Comparison of ENCODE assay signal across 9 mouse cellular contexts in genomic region chr13:109899442-109900428, GRCm38 (mm10).
DNase-seq lines count a peak whose midpoint lies in the region; ATAC-seq lines count a peak whose summit lies in the region.
"Had no signal": no experiment of that assay in that cellular context is flagged by ENCODE, and none has a peak within 500 bp of the region (broad histone marks: within the 10 kb centered on the region; RNA-seq: fewer than 3 reads in every experiment).

No protein-coding gene starts in this region.

- no peaks in the 10 kb centered on the region for H3K9me3 ChIP-seq in heart, embryonic 10.5 days

- H3K27me3 ChIP-seq in heart, embryonic 10.5 days (ENCODE audit: insufficient read depth, poor library complexity, severe bottlenecking) = no peaks in the 10 kb centered on the region

- H3K4me1 ChIP-seq in heart, embryonic 10.5 days = peaks cover 22% of the 10 kb centered on the region

- WGBS in heart, embryonic 10.5 days = 80% methylated on average over 14 of the region's 14 CpGs

- no peak for ATAC-seq in megakaryocyte, adult 5-6 weeks (ENCODE audit: poor library complexity, severe bottlenecking)

- DNase-seq in heart, adult 9 months (ENCODE audit: low spot score in 2 of 2) = peak; percentile 21 to 52
- DNase-seq in heart, embryonic 10.5 days (ENCODE audit: low spot score) = no peak
- DNase-seq in Muller cell, postnatal 12 days (ENCODE audit: inconsistent ontology term) = peak; percentile 19
- DNase-seq in cerebellum, adult 9-11 months = peak; percentile 54
- DNase-seq in kidney, postnatal 25 days = peak; percentile 64 to 76
- no peak for DNase-seq in embryo, embryonic 11 days
- no peak for DNase-seq in thymus, postnatal 14 days
- DNase-seq: right cerebral cortex, postnatal 4 days had no signal

- no peaks in the 10 kb centered on the region for H3K36me3 ChIP-seq in heart, embryonic 10.5 days

- H3K27ac ChIP-seq in heart, embryonic 10.5 days = no peak overlapping the region

- H3K4me3 ChIP-seq in heart, embryonic 10.5 days = no peak overlapping the region

Comparison
In these comparisons a context has a peak if more than half of its experiments do, and no peak if none do; other contexts are left out.
1. DNase-seq: peak in heart, adult 9 months (2 of 2), Muller cell, postnatal 12 days (single experiment), cerebellum, adult 9-11 months (single experiment) and kidney, postnatal 25 days (2 of 2); none in heart, embryonic 10.5 days (single experiment), embryo, embryonic 11 days (single experiment) and thymus, postnatal 14 days (single experiment).